23 mouse cellular contexts compared by ENCODE assay signal in the genomic region with DNA sequence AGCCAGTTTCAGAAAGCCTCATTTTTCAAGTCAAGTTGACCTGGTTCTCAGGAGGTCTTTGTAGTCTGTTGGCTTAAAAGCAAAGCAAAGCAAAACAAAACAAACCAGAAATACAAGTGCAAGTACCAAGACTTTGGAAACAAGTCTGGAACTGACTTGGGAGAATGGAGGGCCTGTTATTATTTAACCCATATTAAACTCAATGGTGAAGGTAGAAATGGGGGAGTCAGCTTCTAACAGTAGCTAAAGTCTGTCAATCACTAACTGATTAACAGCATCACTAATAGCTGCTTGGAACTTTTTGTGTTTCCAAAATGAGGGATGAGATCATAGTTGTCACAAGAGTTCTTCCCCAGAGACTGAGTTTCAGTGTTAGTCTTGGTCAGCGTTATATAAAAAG.
"Had no signal": no experiment of that assay in that cellular context is flagged by ENCODE, and none has a peak within 500 bp of the region (broad histone marks: within the 10 kb centered on the region; RNA-seq: fewer than 3 reads in every experiment).

No protein-coding gene starts in this region.

- DNase-seq: gastrocnemius, adult 2 months; gastrocnemius, postnatal 10 days; gastrocnemius, postnatal 25 days; heart, adult 18-20 months; heart, postnatal 10 days; heart, postnatal 4 days; kidney, postnatal 14 days; liver; liver, embryonic 13.5 days had no signal

- H3K36me3 ChIP-seq: hindbrain, embryonic 12.5 days; intestine, embryonic 15.5 days had no signal

- H3K27me3 ChIP-seq: heart, embryonic 12.5 days; hindbrain, embryonic 12.5 days; intestine, embryonic 15.5 days; limb, embryonic 12.5 days; liver, embryonic 13.5 days had no signal

- ATAC-seq: hindbrain, embryonic 16.5 days; inflammation-experienced regulatory T-cells, adult 6 months; intestine, embryonic 15.5 days; intestine, postnatal 0 days had no signal

- H3K9ac ChIP-seq: heart, embryonic 12.5 days; hindbrain, embryonic 12.5 days; hindbrain, embryonic 14.5 days; intestine, embryonic 15.5 days; limb, embryonic 12.5 days; liver, embryonic 13.5 days had no signal

- H3K4me3 ChIP-seq: gastrocnemius, adult 2 months; heart, embryonic 10.5 days; heart, embryonic 12.5 days; hindbrain, embryonic 10.5 days; hindbrain, embryonic 12.5 days; intestine, embryonic 15.5 days; layer of hippocampus, adult 2 months; left cerebral cortex, adult 2 months; limb, embryonic 10.5 days; limb, embryonic 12.5 days; liver, embryonic 13.5 days had no signal

- H3K4me2 ChIP-seq: heart, embryonic 12.5 days; hindbrain, embryonic 12.5 days; hindbrain, embryonic 14.5 days; intestine, embryonic 15.5 days; limb, embryonic 12.5 days; liver, embryonic 11.5 days; liver, embryonic 13.5 days had no signal

- H3K4me1 ChIP-seq: heart, embryonic 10.5 days; heart, embryonic 12.5 days; hindbrain, embryonic 10.5 days; hindbrain, embryonic 12.5 days; intestine, embryonic 15.5 days; limb, embryonic 10.5 days; limb, embryonic 12.5 days had no signal

- H3K9me3 ChIP-seq: heart, embryonic 10.5 days; heart, embryonic 12.5 days; hindbrain, embryonic 10.5 days; hindbrain, embryonic 12.5 days; intestine, embryonic 15.5 days; limb, embryonic 10.5 days; limb, embryonic 12.5 days; liver, embryonic 13.5 days had no signal

- H3K27ac ChIP-seq: gastrocnemius, adult 2 months; heart, embryonic 10.5 days; hindbrain, embryonic 10.5 days; hindbrain, embryonic 12.5 days; hindbrain, embryonic 14.5 days; intestine, embryonic 15.5 days; layer of hippocampus, adult 2 months; left cerebral cortex, adult 2 months; limb, embryonic 10.5 days; limb, embryonic 12.5 days; liver, embryonic 13.5 days had no signal
